Mouse (Mus musculus) hindbrain, embryonic 10.5 days (tissue): ENCODE measurements around the gene Tlr2. TPM values are rescaled to one million over a fixed set of nuclear protein-coding genes. Genes with fewer than 3 reads are reported as not detected.
"Not testable (repeated sequence)": the region's sequence is repeated elsewhere in the genome, so short reads cannot be mapped to it uniquely, and the experiment has no call there.

Experiments used
- DNase-seq: peaks from one replicate; pipeline ENCODE4 v3.0.0-alpha.2; 2017; ENCODE audit warnings: low spot score
- H3K27ac ChIP-seq: fragments of 300-500 bp; sonication (generic); 2 replicates; pipeline ENCODE4 v1.5.1; 2016; ENCODE audit warnings: mild to moderate bottlenecking, moderate library complexity
- H3K27me3 ChIP-seq: fragments of 300-500 bp; sonication (generic); 2 replicates; pipeline ENCODE4 v1.6.1; 2016; ENCODE audit warnings: mild to moderate bottlenecking; ENCODE audit not compliant: poor library complexity, insufficient read depth, severe bottlenecking
- H3K36me3 ChIP-seq: fragments of 300-500 bp; sonication (generic); 2 replicates; pipeline ENCODE4 v1.6.1; 2016; ENCODE audit warnings: mild to moderate bottlenecking, moderate library complexity
- H3K4me1 ChIP-seq: fragments of 300-500 bp; sonication (generic); replicated peaks from 2 replicates; pipeline ENCODE4 v1.6.1; 2016; ENCODE audit warnings: mild to moderate bottlenecking
- H3K4me3 ChIP-seq: fragments of 300-500 bp; sonication (generic); 2 replicates; pipeline ENCODE4 v1.5.1; 2016; ENCODE audit warnings: mild to moderate bottlenecking, moderate library complexity
- H3K9me3 ChIP-seq: fragments of 300-500 bp; sonication (generic); 2 replicates; pipeline ENCODE4 v1.6.1; 2016; ENCODE audit warnings: mild to moderate bottlenecking, moderate library complexity
- WGBS: fragments of 180-500 bp; shearing (Covaris S2); methylation state at CpG from one replicate; pipeline ENCODE4 v1.1.7; 2016; 5-methylcytosine and 5-hydroxymethylcytosine counted together
- polyA plus RNA-seq: library from polyadenylated mRNA; unstranded; fragments of >200 nt; fragmentation: Nextera tagmentation; extraction: Ambion mirVana; gene quantifications from 2 replicates; pipeline ENCODE4 v1.2.1, GENCODE M21; 2016

Gene Tlr2
- 1.1 and 1.6 TPM in 2 replicates for polyA plus RNA-seq

- no peaks in the 10 kb centered on the region for H3K36me3 ChIP-seq
- peak; percentile 67 for DNase-seq
- no peaks in the 10 kb centered on the region for H3K9me3 ChIP-seq
- H3K27ac ChIP-seq = peak within 1 kb of the TSS; percentile 78
- H3K4me1 ChIP-seq = peaks cover 10% of the 10 kb centered on the region
- under 1% methylated on average over 35 of the region's 35 CpGs for WGBS
- peaks cover 35% of the 10 kb centered on the region for H3K27me3 ChIP-seq
- peak within 1 kb of the TSS; percentile 68 for H3K4me3 ChIP-seq
These were observed at the start of gene Tlr2 for GRCm38 (mm10) chr3:83841095-83841850. Gene Tlr2, minus strand, starts transcription at chr3:83841767.

- no peaks in the 10 kb centered on the region for H3K9me3 ChIP-seq
- WGBS = 91% methylated on average over 2 of the region's 2 CpGs
- H3K27me3 ChIP-seq = no peaks in the 10 kb centered on the region
These were observed 43.6 kb upstream of the Tlr2 start for GRCm38 (mm10) chr3:83885163-83885562.

GRCm38 (mm10) chr3:83879261-83880050, 37.9 kb upstream of the Tlr2 start:
- 85% methylated on average over 5 of the region's 5 CpGs for WGBS
- not testable (repeated sequence) for H3K4me1 ChIP-seq, H3K27ac ChIP-seq, DNase-seq, H3K9me3 ChIP-seq, H3K27me3 ChIP-seq, H3K4me3 ChIP-seq, H3K36me3 ChIP-seq

More at GRCm38 (mm10) chr3:83885163-83885562, 43.6 kb upstream of the Tlr2 start:
- DNase-seq = no peak
- Histone ChIP-seq H3K4me1 (no peaks in the 10 kb centered on the region), H3K36me3 (no peaks in the 10 kb centered on the region), H3K27ac (no peak overlapping the region), H3K4me3 (no peak overlapping the region)

GRCm38 (mm10) chr3:83878801-83879200, 37.2 kb upstream of the Tlr2 start:
- Histone ChIP-seq H3K4me3 (no peak overlapping the region), H3K27me3 (no peaks in the 10 kb centered on the region), H3K36me3 (no peaks in the 10 kb centered on the region), H3K27ac (no peak overlapping the region), H3K4me1 (0 out of 2 replicates have a peak, but pooled peaks cover 3% of the 10 kb centered on the region), H3K9me3 (peaks cover 6% of the 10 kb centered on the region; the same call in 1 of the 2 replicates)
- 92% methylated on average over 4 of the region's 4 CpGs for WGBS
- no peak for DNase-seq

GRCm38 (mm10) chr3:83876299-83876698, 34.7 kb upstream of the Tlr2 start:
- 76% methylated on average over 4 of the region's 4 CpGs for WGBS
- no peak for DNase-seq

GRCm38 (mm10) chr3:83875078-83875477, 33.5 kb upstream of the Tlr2 start:
- WGBS = 91% methylated on average over 2 of the region's 2 CpGs
- H3K4me3 ChIP-seq, H3K27me3 ChIP-seq, DNase-seq, H3K4me1 ChIP-seq, H3K27ac ChIP-seq, H3K36me3 ChIP-seq, H3K9me3 ChIP-seq: not testable (repeated sequence)

More at GRCm38 (mm10) chr3:83876299-83876698, 34.7 kb upstream of the Tlr2 start:
- Histone ChIP-seq H3K4me1 (0 out of 2 replicates have a peak, but pooled peaks cover 3% of the 10 kb centered on the region), H3K27me3 (no peaks in the 10 kb centered on the region), H3K4me3 (no peak overlapping the region), H3K9me3 (peaks cover 9% of the 10 kb centered on the region; the same call in 1 of the 2 replicates), H3K36me3 (no peaks in the 10 kb centered on the region), H3K27ac (no peak overlapping the region)

- H3K27me3 ChIP-seq, H3K36me3 ChIP-seq, DNase-seq, H3K4me3 ChIP-seq, H3K4me1 ChIP-seq, H3K9me3 ChIP-seq, H3K27ac ChIP-seq: not testable (repeated sequence)
- WGBS = 80% methylated on average over 2 of the region's 2 CpGs
These were observed 31.3 kb upstream of the Tlr2 start for GRCm38 (mm10) chr3:83872853-83873252.

GRCm38 (mm10) chr3:83871962-83872361, 30.4 kb upstream of the Tlr2 start:
- not testable (repeated sequence) for H3K4me1 ChIP-seq, H3K27ac ChIP-seq, H3K4me3 ChIP-seq, H3K9me3 ChIP-seq, H3K36me3 ChIP-seq, H3K27me3 ChIP-seq, DNase-seq
- WGBS = 96% methylated on average over 4 of the region's 4 CpGs

- H3K36me3 ChIP-seq, H3K4me1 ChIP-seq, H3K27me3 ChIP-seq, DNase-seq, H3K4me3 ChIP-seq, H3K27ac ChIP-seq, H3K9me3 ChIP-seq: not testable (repeated sequence)
- 83% methylated on average over 7 of the region's 7 CpGs for WGBS
These were observed 30.0 kb upstream of the Tlr2 start for GRCm38 (mm10) chr3:83871559-83871958.

- Histone ChIP-seq H3K27ac (no peak overlapping the region), H3K4me3 (no peak overlapping the region), H3K27me3 (no peaks in the 10 kb centered on the region), H3K4me1 (no peaks in the 10 kb centered on the region), H3K36me3 (no peaks in the 10 kb centered on the region), H3K9me3 (peaks cover 5% of the 10 kb centered on the region; the same call in 1 of the 2 replicates)
- DNase-seq = no peak
- 90% methylated on average over 2 of the region's 2 CpGs for WGBS
These were observed 28.2 kb upstream of the Tlr2 start for GRCm38 (mm10) chr3:83869776-83870175.

GRCm38 (mm10) chr3:83867026-83867425, 25.5 kb upstream of the Tlr2 start:
- H3K36me3 ChIP-seq, DNase-seq, H3K27me3 ChIP-seq, H3K27ac ChIP-seq, H3K4me3 ChIP-seq, H3K4me1 ChIP-seq, H3K9me3 ChIP-seq: not testable (repeated sequence)

GRCm38 (mm10) chr3:83865216-83865615, 23.6 kb upstream of the Tlr2 start:
- H3K4me3 ChIP-seq = no peak overlapping the region
- DNase-seq = no peak
- WGBS = 88% methylated on average over 2 of the region's 2 CpGs

GRCm38 (mm10) chr3:83864064-83864548, 22.5 kb upstream of the Tlr2 start:
- no peak for DNase-seq
- no peak overlapping the region for H3K4me3 ChIP-seq
- H3K9me3 ChIP-seq = no peaks in the 10 kb centered on the region
- no peaks in the 10 kb centered on the region for H3K36me3 ChIP-seq
- H3K27me3 ChIP-seq = no peaks in the 10 kb centered on the region
- 83% methylated on average over 9 of the region's 9 CpGs for WGBS
- peaks cover 7% of the 10 kb centered on the region; the same call in 1 of the 2 replicates for H3K4me1 ChIP-seq
- H3K27ac ChIP-seq = no peak overlapping the region

More at GRCm38 (mm10) chr3:83865216-83865615, 23.6 kb upstream of the Tlr2 start:
- H3K27me3 ChIP-seq = no peaks in the 10 kb centered on the region
- H3K27ac ChIP-seq = no peak overlapping the region
- H3K9me3 ChIP-seq = no peaks in the 10 kb centered on the region
- peaks cover 7% of the 10 kb centered on the region; the same call in 1 of the 2 replicates for H3K4me1 ChIP-seq
- no peaks in the 10 kb centered on the region for H3K36me3 ChIP-seq
